Mouse (Mus musculus) CH12.LX (cell line): Measurements from ENCODE around the gene Fads1. TPM values are rescaled to one million over a fixed set of nuclear protein-coding genes. Genes with fewer than 3 reads are reported as not detected.

Experiments used
- DNase-seq: peaks from one replicate; pipeline ENCODE4 v3.0.0-alpha.2; 2013; ENCODE audit errors: extremely low read depth
- H3K27ac ChIP-seq: 2 replicates; pipeline ENCODE4 v1.5.1; 2012; ENCODE audit warnings: low read depth, mild to moderate bottlenecking, control low read depth, moderate library complexity; ENCODE audit not compliant: insufficient read depth
- H3K27me3 ChIP-seq: replicated peaks from 2 replicates; pipeline ENCODE3; 2012; ENCODE audit warnings: inconsistent platforms
- H3K36me3 ChIP-seq, 2 experiments: replicated peaks in 1 of 2; 2 replicates each; pipeline versions ENCODE3 to v1.6.1; 2012; ENCODE audit warnings: inconsistent platforms in 1 of 2, low read length in 1 of 2, mild to moderate bottlenecking in 1 of 2, mixed read lengths in 1 of 2, moderate library complexity in 1 of 2; ENCODE audit not compliant: control insufficient read depth in 1 of 2, insufficient read depth in 1 of 2
- H3K4me1 ChIP-seq, 2 experiments: 2 replicates each; pipeline ENCODE4 v1.6.1; 2012; ENCODE audit warnings: inconsistent platforms in 1 of 2, moderate library complexity in 1 of 2; ENCODE audit not compliant: insufficient read depth in 2 of 2, control insufficient read depth in 1 of 2
- H3K4me2 ChIP-seq: 2 replicates; pipeline ENCODE4 v1.6.1; 2012; ENCODE audit warnings: low read depth, mild to moderate bottlenecking, control low read depth; ENCODE audit not compliant: poor library complexity, insufficient read depth, severe bottlenecking
- H3K4me3 ChIP-seq, 3 experiments: fragments of 150-350 bp in 1 of 3; sonication (generic) in 1 of 3; replicated peaks in 1 of 3; 2 replicates each; pipeline versions ENCODE3 to v1.5.1; 2011 to 2012; ENCODE audit warnings: low read depth in 2 of 3, low read length in 2 of 3, mild to moderate bottlenecking in 2 of 3, moderate library complexity in 2 of 3, control low read depth in 1 of 3, improper control_type of control experiment in 1 of 3, inconsistent platforms in 1 of 3, mixed read lengths in 1 of 3; ENCODE audit not compliant: poor library complexity in 1 of 3
- H3K79me2 ChIP-seq: replicated peaks from 2 replicates; pipeline ENCODE4 v1.6.1; 2012; ENCODE audit warnings: mild to moderate bottlenecking, moderate library complexity; ENCODE audit not compliant: control insufficient read depth, poor library complexity, insufficient read depth, severe bottlenecking; ENCODE audit errors: extremely low read depth
- H3K9ac ChIP-seq: 2 replicates; pipeline ENCODE4 v1.6.1; 2012; ENCODE audit warnings: low read depth, mild to moderate bottlenecking, control low read depth, moderate library complexity; ENCODE audit not compliant: insufficient read depth
- H3K9me3 ChIP-seq: replicated peaks from 2 replicates; pipeline ENCODE3; 2012; ENCODE audit warnings: low read length, inconsistent platforms, mixed read lengths
- CHD1 ChIP-seq: IDR thresholded peaks from 2 replicates; pipeline ENCODE4 v1.6.1; 2012; ENCODE audit warnings: low read depth, low read length, improper control_type of control experiment, inconsistent platforms
- CTCF ChIP-seq, 2 experiments: IDR thresholded peaks in 1 of 2; conservative IDR thresholded peaks in 1 of 2; 2 replicates each; pipeline ENCODE4 v1.5.1; 2011 to 2012; ENCODE audit warnings: low read depth in 2 of 2, low read length in 2 of 2, improper control_type of control experiment in 1 of 2, inconsistent platforms in 1 of 2, mild to moderate bottlenecking in 1 of 2, moderate library complexity in 1 of 2
- EP300 ChIP-seq: IDR thresholded peaks from 2 replicates; pipeline ENCODE4 v1.6.1; 2011; ENCODE audit warnings: low read length, improper control_type of control experiment
- HCFC1 ChIP-seq: IDR thresholded peaks from 2 replicates; pipeline ENCODE4 v1.6.1; 2012; ENCODE audit warnings: low read depth, mild to moderate bottlenecking, inconsistent platforms, low read length, improper control_type of control experiment
- JUN ChIP-seq: IDR thresholded peaks from 2 replicates; pipeline ENCODE4 v1.6.1; 2011; ENCODE audit warnings: low read depth, mild to moderate bottlenecking, low read length, improper control_type of control experiment, moderate library complexity; ENCODE audit not compliant: insufficient read depth
- JUND ChIP-seq: conservative IDR thresholded peaks from 2 replicates; pipeline ENCODE4 v1.6.1; 2011; ENCODE audit warnings: low read depth, low read length, improper control_type of control experiment
- KAT2A ChIP-seq: IDR thresholded peaks from 2 replicates; pipeline ENCODE4 v1.6.1; 2012; ENCODE audit warnings: low read length, improper control_type of control experiment, inconsistent platforms; ENCODE audit not compliant: insufficient replicate concordance
- MAX ChIP-seq: IDR thresholded peaks from 2 replicates; pipeline ENCODE4 v1.6.1; 2011; ENCODE audit warnings: low read length, improper control_type of control experiment
- MEF2A ChIP-seq: IDR thresholded peaks from 2 replicates; pipeline ENCODE4 v1.6.1; 2014; ENCODE audit warnings: low read depth, mild to moderate bottlenecking, inconsistent platforms, low read length, improper control_type of control experiment, borderline replicate concordance
- MXI1 ChIP-seq: IDR thresholded peaks from 2 replicates; pipeline ENCODE4 v1.6.1; 2011; ENCODE audit warnings: mild to moderate bottlenecking, low read depth, low read length, improper control_type of control experiment
- MYC ChIP-seq: IDR thresholded peaks from 2 replicates; pipeline ENCODE4 v1.6.1; 2011; ENCODE audit warnings: low read depth, mild to moderate bottlenecking, improper control_type of control experiment, low read length
- NELFE ChIP-seq: IDR thresholded peaks from 2 replicates; pipeline ENCODE4 v1.6.1; 2011; ENCODE audit warnings: low read depth, low read length, improper control_type of control experiment
- NRF1 ChIP-seq: IDR thresholded peaks from 2 replicates; pipeline ENCODE4 v1.6.1; 2014; ENCODE audit warnings: low read depth, mild to moderate bottlenecking, inconsistent platforms, low read length, improper control_type of control experiment, moderate library complexity
- PAX5 ChIP-seq: IDR thresholded peaks from 2 replicates; pipeline ENCODE4 v1.6.1; 2012; ENCODE audit warnings: low read length, inconsistent platforms, mixed read lengths
- POLR2AphosphoS2 ChIP-seq: IDR thresholded peaks from 2 replicates; pipeline ENCODE4 v1.6.1; 2011; ENCODE audit warnings: low read depth, low read length, improper control_type of control experiment
- RAD21 ChIP-seq: IDR thresholded peaks from 2 replicates; pipeline ENCODE4 v1.6.1; 2011; ENCODE audit warnings: low read depth, mild to moderate bottlenecking, low read length, improper control_type of control experiment, moderate library complexity
- SIN3A ChIP-seq: IDR thresholded peaks from 2 replicates; pipeline ENCODE4 v1.6.1; 2012; ENCODE audit warnings: low read length, improper control_type of control experiment, inconsistent platforms
- SMC3 ChIP-seq: IDR thresholded peaks from 2 replicates; pipeline ENCODE4 v1.6.1; 2011; ENCODE audit warnings: low read depth, low read length, improper control_type of control experiment
- TCF12 ChIP-seq: IDR thresholded peaks from 2 replicates; pipeline ENCODE4 v1.6.1; 2014; ENCODE audit warnings: low read depth, mild to moderate bottlenecking, inconsistent platforms, low read length, improper control_type of control experiment
- UBTF ChIP-seq: IDR thresholded peaks from 2 replicates; pipeline ENCODE4 v1.6.1; 2012; ENCODE audit warnings: low read depth, mild to moderate bottlenecking, inconsistent platforms, low read length, improper control_type of control experiment, moderate library complexity
- ZMIZ1 ChIP-seq: IDR thresholded peaks from 2 replicates; pipeline ENCODE4 v1.6.1; 2012; ENCODE audit warnings: low read depth, mild to moderate bottlenecking, inconsistent platforms, low read length, improper control_type of control experiment
- ZNF384 ChIP-seq: IDR thresholded peaks from 2 replicates; pipeline ENCODE4 v1.6.1; 2012; ENCODE audit warnings: low read depth, low read length, improper control_type of control experiment, inconsistent platforms
- dilution Hi-C: fragments of 300-500 bp; cut with MboI; formaldehyde crosslinking; loops from 2 replicates; pipeline ENCODE4 v1.14.3; 2020; ENCODE audit warnings: low sequenced_read_pairs; ENCODE audit not compliant: extremely low pct_unique_long_range_greater_than_20kb, extremely low pct_ligation_motif_present
- in situ Hi-C: fragments of 300-500 bp; cut with MboI; formaldehyde crosslinking; loops from 3 replicates; pipeline ENCODE4 v1.14.3; 2019; ENCODE audit warnings: low sequenced_read_pairs, low pct_ligation_motif_present, low pct_unique_long_range_greater_than_20kb, mixed read lengths
- polyA plus RNA-seq: library from polyadenylated mRNA; unstranded; fragments of >175 nt; gene quantifications from 2 replicates; pipeline ENCODE4 v1.2.1, GENCODE M21; 2012; ENCODE audit warnings: low read depth; ENCODE audit not compliant: insufficient read length
- total RNA-seq, 2 experiments: library from RNA; depleted of rRNA; stranded (reverse); fragments of 300-350 nt in 1 of 2; fragments of >200 nt in 1 of 2; gene quantifications; 2 replicates each; pipeline ENCODE4 v1.2.3; 2012 to 2014

Gene Fads1
- total and polyA plus RNA-seq, 3 experiments, result 30.6 to 44.7 (median 37.2) TPM

DNA sequence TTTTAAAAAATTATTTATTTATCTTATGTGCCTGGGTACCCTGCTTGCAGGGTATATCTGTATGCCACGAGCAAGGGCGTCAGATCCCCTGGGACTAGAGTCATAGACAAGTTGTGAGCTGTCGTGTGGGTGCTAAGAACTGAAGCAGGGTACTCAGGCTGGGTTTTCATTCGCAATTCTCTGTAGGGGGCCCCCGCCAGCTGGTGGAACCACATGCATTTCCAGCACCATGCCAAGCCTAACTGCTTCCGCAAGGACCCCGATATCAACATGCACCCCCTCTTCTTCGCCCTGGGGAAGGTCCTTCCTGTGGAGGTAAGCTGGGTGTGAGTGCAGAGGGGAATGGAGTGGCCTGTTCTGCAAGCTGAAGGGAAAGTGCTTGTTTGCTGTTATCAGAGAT, 3.9 kb downstream of the Fads1 start:
- Histone ChIP-seq H3K79me2 (no peaks in the 10 kb centered on the region), H3K27me3 (no peaks in the 10 kb centered on the region), H3K27ac (no peak overlapping the region), H3K4me1 (peaks cover 16 to 42% of the 10 kb centered on the region in 2 experiments), H3K4me3 (no peak overlapping the region)
- no peak for DNase-seq
- TF ChIP-seq PAX5, result no peak
- no peak for TF ChIP-seq NRF1
- TF ChIP-seq ZNF384, result no peak
- no peak for TF ChIP-seq SIN3A
- no peak for TF ChIP-seq TCF12
- no peak for TF ChIP-seq MYC
- no peak for TF ChIP-seq JUN
- no peak for TF ChIP-seq ZMIZ1
- no peak for TF ChIP-seq SMC3
- no peak for TF ChIP-seq CTCF (conservative IDR thresholded peaks at IDR 0.05 in 1 of 2, IDR thresholded peaks at IDR 0.05 in 1 of 2; ENCODE audit: low read depth in 2 of 2, low read length in 2 of 2)
- TF ChIP-seq JUND, result no peak
- TF ChIP-seq MEF2A, result no peak
- TF ChIP-seq POLR2AphosphoS2, result no peak
- TF ChIP-seq MAX, result no peak
- no peak for TF ChIP-seq UBTF
- TF ChIP-seq EP300, result no peak
- TF ChIP-seq NELFE, result no peak
- TF ChIP-seq, all 38 proteins: peak for 0
- in situ Hi-C loops (no loop called here), dilution Hi-C loops (no loop called here)
- no peak overlapping the region for H3K9ac ChIP-seq
- peaks cover 36 to 67% of the 10 kb centered on the region in 2 experiments for H3K36me3 ChIP-seq
- no peak overlapping the region for H3K4me2 ChIP-seq
- H3K9me3 ChIP-seq, result no peaks in the 10 kb centered on the region

DNA sequence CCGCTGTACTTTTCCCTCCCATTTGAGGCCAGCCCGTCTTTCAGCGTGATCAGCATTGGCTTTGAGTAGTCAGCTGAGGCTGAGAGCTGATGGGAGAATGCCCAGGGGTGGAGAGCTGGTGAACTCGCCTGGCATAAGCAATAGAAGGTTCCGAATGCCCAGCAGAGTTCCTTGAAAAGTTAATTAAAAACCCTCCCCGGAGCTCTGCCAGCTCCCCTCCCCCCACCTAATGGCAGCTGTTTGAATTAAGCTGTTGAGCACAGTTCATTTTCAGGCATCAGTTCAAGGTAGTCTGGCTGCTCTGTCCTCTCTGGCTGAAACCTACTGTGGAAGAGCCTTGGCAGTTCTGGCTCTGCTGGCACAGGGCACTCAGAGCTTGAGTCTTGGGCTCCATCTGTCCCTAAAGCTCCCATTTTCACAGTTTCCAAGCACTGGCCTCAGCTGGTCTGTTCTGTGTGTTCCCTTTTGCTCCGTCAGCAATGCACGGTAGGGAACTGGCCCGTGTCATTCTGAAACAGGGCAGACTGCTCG, 5.7 kb downstream of the Fads1 start:
- H3K27me3 ChIP-seq, result no peaks in the 10 kb centered on the region
- TF ChIP-seq KAT2A, result no peak
- TF ChIP-seq SMC3, result no peak
- TF ChIP-seq RAD21, result no peak
- no peak for TF ChIP-seq MXI1
- no peak for TF ChIP-seq JUND
- TF ChIP-seq HCFC1, result no peak
- no peak for TF ChIP-seq CHD1
- TF ChIP-seq ZNF384, result no peak
- TF ChIP-seq NELFE, result no peak
- dilution Hi-C loops (no loop called here), in situ Hi-C loops (no loop called here)
- H3K9ac ChIP-seq, result no peak overlapping the region
- DNase-seq, result no peak
- H3K4me2 ChIP-seq, result no peak overlapping the region
- no peak overlapping the region for H3K27ac ChIP-seq
- H3K79me2 ChIP-seq, result no peaks in the 10 kb centered on the region
- H3K36me3 ChIP-seq, result peaks cover 46 to 83% of the 10 kb centered on the region in 2 experiments
- peaks cover 11 to 37% of the 10 kb centered on the region in 2 experiments for H3K4me1 ChIP-seq
- no peaks in the 10 kb centered on the region for H3K9me3 ChIP-seq
- H3K4me3 ChIP-seq, result no peak overlapping the region
